Mouse (Mus musculus): ENCODE results near the gene Gfm2. TPM values are rescaled to one million over a fixed set of nuclear protein-coding genes. Genes with fewer than 3 reads are reported as not detected.

Gfm2 gene
- polyA plus RNA-seq, 1 experiment from 2014 or later: 22.9 TPM

DNA sequence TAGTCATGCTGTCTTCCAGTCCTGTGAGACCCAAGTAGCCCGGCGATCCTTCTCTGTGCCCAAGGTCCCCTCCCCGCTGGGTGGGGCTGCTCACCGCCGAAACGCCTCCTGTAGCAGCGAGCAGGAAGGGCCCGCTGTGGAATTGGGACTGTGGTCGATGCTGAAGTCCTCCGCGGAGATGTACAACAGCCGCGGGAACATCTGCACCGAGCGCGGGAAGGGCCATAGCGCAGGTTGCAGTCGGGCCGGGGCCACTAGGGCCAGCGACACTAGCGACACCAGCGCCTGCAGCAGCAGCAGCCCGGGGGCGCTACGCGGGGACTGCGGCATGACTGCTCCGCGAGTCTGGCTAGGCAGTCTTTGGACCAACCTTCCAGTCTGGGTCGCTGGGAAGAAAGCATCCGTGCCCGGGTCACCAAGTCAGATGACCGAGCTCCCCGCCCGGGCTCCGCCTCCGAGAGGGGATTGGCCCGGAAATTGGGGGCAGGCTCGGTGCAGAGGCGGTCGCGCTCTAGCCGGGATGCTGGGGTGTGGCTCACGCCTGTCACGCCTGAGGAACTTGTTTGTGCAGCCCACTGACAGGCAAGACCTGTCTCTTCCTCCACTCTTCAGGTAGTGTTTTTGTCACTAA, 60.3 kb downstream of the Gfm2 start, which contains the start of gene Hexb:
Gene Hexb (minus strand): TSS at position 426 of the 631 bp plus-strand sequence.
- under 1% methylated on average over 45 of the region's 45 CpGs for WGBS
- Histone ChIP-seq H3K9ac (ENCODE audit: low read length) (peak within 1 kb of the TSS; percentile 74), H3K4me3 (ENCODE audit: low read depth, low read length) (peak within 1 kb of the TSS; percentile 51), H3K4me1 (ENCODE audit: control insufficient read depth, insufficient read depth, low read length) (peaks cover 13% of the 10 kb centered on the region), H3K27ac (ENCODE audit: low read depth, low read length) (no peak within 1 kb of the TSS), H3K4me2 (ENCODE audit: low read length) (peak within 1 kb of the TSS; percentile 94), H3K27me3 (replicated peaks; ENCODE audit: control insufficient read depth, insufficient read depth, low read length) (no peaks in the 10 kb centered on the region), H3K9me3 (replicated peaks; ENCODE audit: control insufficient read depth, low read length) (no peaks in the 10 kb centered on the region), H3K36me3 (ENCODE audit: control insufficient read depth, insufficient read depth, low read length) (no peaks in the 10 kb centered on the region)
- ATAC-seq (peak; percentile 71), DNase-seq (ENCODE audit: low spot score) (peak; percentile 67)

- Histone ChIP-seq H3K27ac (ENCODE audit: low read depth, low read length) (no peak overlapping the region), H3K36me3 (ENCODE audit: control insufficient read depth, insufficient read depth, low read length) (no peaks in the 10 kb centered on the region), H3K4me2 (ENCODE audit: low read length) (no peak overlapping the region), H3K4me1 (ENCODE audit: control insufficient read depth, insufficient read depth, low read length) (peaks cover 10% of the 10 kb centered on the region; the same call in 1 of the 2 replicates), H3K27me3 (replicated peaks; ENCODE audit: control insufficient read depth, insufficient read depth, low read length) (no peaks in the 10 kb centered on the region), H3K4me3 (ENCODE audit: low read depth, low read length) (no peak overlapping the region), H3K9me3 (replicated peaks; ENCODE audit: control insufficient read depth, low read length) (no peaks in the 10 kb centered on the region), H3K9ac (ENCODE audit: low read length) (no peak overlapping the region)
- ATAC-seq (no peak), DNase-seq (ENCODE audit: low spot score) (no peak)
- 78% methylated on average over 2 of the region's 2 CpGs for WGBS
These were observed 61.4 kb downstream of the Gfm2 start for GRCm38 (mm10) chr13:97199123-97199522.

GRCm38 (mm10) chr13:97201076-97201475, 63.3 kb downstream of the Gfm2 start:
- DNase-seq (ENCODE audit: low spot score) (no peak), ATAC-seq (no peak)
- Histone ChIP-seq H3K4me1 (ENCODE audit: control insufficient read depth, insufficient read depth, low read length) (peaks cover 15% of the 10 kb centered on the region), H3K27me3 (replicated peaks; ENCODE audit: control insufficient read depth, insufficient read depth, low read length) (no peaks in the 10 kb centered on the region), H3K9me3 (replicated peaks; ENCODE audit: control insufficient read depth, low read length) (no peaks in the 10 kb centered on the region), H3K36me3 (ENCODE audit: control insufficient read depth, insufficient read depth, low read length) (no peaks in the 10 kb centered on the region), H3K4me3 (ENCODE audit: low read depth, low read length) (no peak overlapping the region), H3K27ac (ENCODE audit: low read depth, low read length) (no peak overlapping the region), H3K9ac (ENCODE audit: low read length) (no peak overlapping the region), H3K4me2 (ENCODE audit: low read length) (no peak overlapping the region)
- 84% methylated on average over 7 of the region's 7 CpGs for WGBS

DNA sequence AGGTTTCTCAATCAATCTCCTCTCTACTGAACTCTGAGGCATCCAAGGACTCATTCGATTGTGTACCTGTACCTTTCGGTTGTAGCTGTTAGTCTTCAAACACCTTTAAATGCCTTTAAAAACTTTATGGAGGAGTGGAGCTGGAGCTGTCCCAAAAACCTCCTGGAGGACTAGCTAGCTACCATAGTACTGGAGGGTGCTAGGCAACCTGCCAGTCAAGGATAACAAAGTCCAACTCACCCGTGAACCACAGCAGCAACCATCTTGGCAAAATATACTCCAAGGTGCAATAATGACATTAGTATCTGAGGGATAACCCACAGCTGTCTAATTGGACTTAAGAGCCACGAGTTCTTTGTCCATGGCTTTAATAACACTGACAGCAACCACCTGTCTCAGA, 64.2 kb downstream of the Gfm2 start:
- no peak overlapping the region for H3K9ac ChIP-seq (ENCODE audit: low read length)
- WGBS: 80% methylated on average over 4 of the region's 4 CpGs
- DNase-seq (ENCODE audit: low spot score): no peak
- no peaks in the 10 kb centered on the region for H3K27me3 ChIP-seq (replicated peaks; ENCODE audit: control insufficient read depth, insufficient read depth, low read length)
- H3K4me3 ChIP-seq (ENCODE audit: low read depth, low read length): no peak overlapping the region
- no peak for ATAC-seq
- H3K27ac ChIP-seq (ENCODE audit: low read depth, low read length): no peak overlapping the region
- H3K4me1 ChIP-seq (ENCODE audit: control insufficient read depth, insufficient read depth, low read length): peaks cover 8% of the 10 kb centered on the region
- no peak overlapping the region for H3K4me2 ChIP-seq (ENCODE audit: low read length)
- H3K36me3 ChIP-seq (ENCODE audit: control insufficient read depth, insufficient read depth, low read length): no peaks in the 10 kb centered on the region
- H3K9me3 ChIP-seq (replicated peaks; ENCODE audit: control insufficient read depth, low read length): no peaks in the 10 kb centered on the region

- Histone ChIP-seq H3K4me3 (ENCODE audit: low read depth, low read length) (peak overlapping the region; percentile 21), H3K4me2 (ENCODE audit: low read length) (peak overlapping the region; percentile 53), H3K36me3 (ENCODE audit: control insufficient read depth, insufficient read depth, low read length) (no peaks in the 10 kb centered on the region), H3K9ac (ENCODE audit: low read length) (peak overlapping the region; percentile 49), H3K27me3 (replicated peaks; ENCODE audit: control insufficient read depth, insufficient read depth, low read length) (no peaks in the 10 kb centered on the region), H3K9me3 (replicated peaks; ENCODE audit: control insufficient read depth, low read length) (no peaks in the 10 kb centered on the region), H3K4me1 (ENCODE audit: control insufficient read depth, insufficient read depth, low read length) (peaks cover 5% of the 10 kb centered on the region), H3K27ac (ENCODE audit: low read depth, low read length) (no peak overlapping the region)
- peak; percentile 86 for DNase-seq (ENCODE audit: low spot score)
- peak; percentile 87 for ATAC-seq
- 11% methylated on average over 18 of the region's 18 CpGs for WGBS
These were observed 67.4 kb downstream of the Gfm2 start for GRCm38 (mm10) chr13:97205052-97205701.

GRCm38 (mm10) chr13:97206046-97206445, 68.3 kb downstream of the Gfm2 start:
- H3K4me2 ChIP-seq (ENCODE audit: low read length): no peak overlapping the region
- no peak for ATAC-seq
- WGBS: 93% methylated on average over 2 of the region's 2 CpGs

GRCm38 (mm10) chr13:97207472-97208111, 69.9 kb downstream of the Gfm2 start:
- H3K36me3 ChIP-seq (ENCODE audit: control insufficient read depth, insufficient read depth, low read length): no peaks in the 10 kb centered on the region
- no peak overlapping the region for H3K9ac ChIP-seq (ENCODE audit: low read length)
- no peaks in the 10 kb centered on the region for H3K27me3 ChIP-seq (replicated peaks; ENCODE audit: control insufficient read depth, insufficient read depth, low read length)
- no peak for ATAC-seq
- 85% methylated on average over 7 of the region's 7 CpGs for WGBS
- H3K4me2 ChIP-seq (ENCODE audit: low read length): no peak overlapping the region
- H3K9me3 ChIP-seq (replicated peaks; ENCODE audit: control insufficient read depth, low read length): no peaks in the 10 kb centered on the region
- H3K4me1 ChIP-seq (ENCODE audit: control insufficient read depth, insufficient read depth, low read length): peaks cover 5% of the 10 kb centered on the region
- no peak overlapping the region for H3K27ac ChIP-seq (ENCODE audit: low read depth, low read length)
- H3K4me3 ChIP-seq (ENCODE audit: low read depth, low read length): no peak overlapping the region
- DNase-seq (ENCODE audit: low spot score): no peak

More at GRCm38 (mm10) chr13:97206046-97206445, 68.3 kb downstream of the Gfm2 start:
- Histone ChIP-seq H3K4me1 (ENCODE audit: control insufficient read depth, insufficient read depth, low read length) (peaks cover 5% of the 10 kb centered on the region), H3K27ac (ENCODE audit: low read depth, low read length) (no peak overlapping the region), H3K4me3 (ENCODE audit: low read depth, low read length) (no peak overlapping the region), H3K36me3 (ENCODE audit: control insufficient read depth, insufficient read depth, low read length) (no peaks in the 10 kb centered on the region), H3K9ac (ENCODE audit: low read length) (no peak overlapping the region), H3K27me3 (replicated peaks; ENCODE audit: control insufficient read depth, insufficient read depth, low read length) (no peaks in the 10 kb centered on the region), H3K9me3 (replicated peaks; ENCODE audit: control insufficient read depth, low read length) (no peaks in the 10 kb centered on the region)
- no peak for DNase-seq (ENCODE audit: low spot score)

- no peak overlapping the region for H3K4me2 ChIP-seq (ENCODE audit: low read length)
- H3K4me3 ChIP-seq (ENCODE audit: low read depth, low read length): no peak overlapping the region
- H3K27ac ChIP-seq (ENCODE audit: low read depth, low read length): no peak overlapping the region
- no peaks in the 10 kb centered on the region for H3K36me3 ChIP-seq (ENCODE audit: control insufficient read depth, insufficient read depth, low read length)
- DNase-seq (ENCODE audit: low spot score) (no peak), ATAC-seq (no peak)
- H3K9ac ChIP-seq (ENCODE audit: low read length): no peak overlapping the region
- H3K4me1 ChIP-seq (ENCODE audit: control insufficient read depth, insufficient read depth, low read length): peaks cover 5% of the 10 kb centered on the region
- H3K9me3 ChIP-seq (replicated peaks; ENCODE audit: control insufficient read depth, low read length): no peaks in the 10 kb centered on the region
- H3K27me3 ChIP-seq (replicated peaks; ENCODE audit: control insufficient read depth, insufficient read depth, low read length): no peaks in the 10 kb centered on the region
- WGBS: 57% methylated on average over 7 of the region's 7 CpGs
These were observed 70.4 kb downstream of the Gfm2 start for GRCm38 (mm10) chr13:97208112-97208478.

GRCm38 (mm10) chr13:97208500-97209010, 70.8 kb downstream of the Gfm2 start:
- Histone ChIP-seq H3K9ac (ENCODE audit: low read length) (no peak overlapping the region), H3K36me3 (ENCODE audit: control insufficient read depth, insufficient read depth, low read length) (no peaks in the 10 kb centered on the region), H3K4me1 (ENCODE audit: control insufficient read depth, insufficient read depth, low read length) (peaks cover 5% of the 10 kb centered on the region), H3K4me3 (ENCODE audit: low read depth, low read length) (no peak overlapping the region), H3K9me3 (replicated peaks; ENCODE audit: control insufficient read depth, low read length) (no peaks in the 10 kb centered on the region), H3K4me2 (ENCODE audit: low read length) (no peak overlapping the region), H3K27ac (ENCODE audit: low read depth, low read length) (no peak overlapping the region), H3K27me3 (replicated peaks; ENCODE audit: control insufficient read depth, insufficient read depth, low read length) (no peaks in the 10 kb centered on the region)
- ATAC-seq (no peak), DNase-seq (ENCODE audit: low spot score) (no peak)
- WGBS: 66% methylated on average over 3 of the region's 3 CpGs

All from forebrain, embryonic 14.5 days (tissue).